Mouse (Mus musculus) C2C12 (cell line): ENCODE measurements around the gene Fam45a. TPM values are rescaled to one million over a fixed set of nuclear protein-coding genes. Genes with fewer than 3 reads are reported as not detected.

Experiments
- H3K27me3 ChIP-seq: one replicate; pipeline ENCODE4 v1.6.1; 2011; ENCODE audit not compliant: control insufficient read depth, insufficient read depth, insufficient read length
- H3K36me3 ChIP-seq: one replicate; pipeline ENCODE4 v1.6.1; 2011; ENCODE audit not compliant: control insufficient read depth, insufficient read depth
- H3K4me3 ChIP-seq: one replicate; pipeline ENCODE4 v1.5.1; 2011; ENCODE audit warnings: mild to moderate bottlenecking, control low read depth; ENCODE audit not compliant: poor library complexity, insufficient read depth, severe bottlenecking
- H3K79me2 ChIP-seq: one replicate; pipeline ENCODE4 v1.6.1; 2011; ENCODE audit not compliant: control insufficient read depth, insufficient read depth
- H3K79me3 ChIP-seq: one replicate; pipeline ENCODE4 v1.6.1; 2011; ENCODE audit warnings: low read depth, control low read depth
- H3ac ChIP-seq: one replicate; pipeline ENCODE3; 2011; ENCODE audit warnings: low read depth; ENCODE audit not compliant: control insufficient read depth, insufficient read length
- CEBPB ChIP-seq: IDR thresholded peaks from one replicate; pipeline ENCODE4 v1.6.1; 2011; ENCODE audit warnings: low read depth, mild to moderate bottlenecking, control low read depth, moderate library complexity
- CTCF ChIP-seq: IDR thresholded peaks from one replicate; pipeline ENCODE4 v1.5.1; 2011; ENCODE audit not compliant: control insufficient read depth, insufficient read depth, insufficient read length
- FOSL1 ChIP-seq: IDR thresholded peaks from one replicate; pipeline ENCODE4 v1.8.0; 2011; ENCODE audit warnings: mild to moderate bottlenecking, low read length; ENCODE audit not compliant: poor library complexity, insufficient read depth, severe bottlenecking
- MAX ChIP-seq: IDR thresholded peaks from one replicate; pipeline ENCODE4 v1.6.1; 2011; ENCODE audit warnings: mild to moderate bottlenecking, control low read depth
- MYOD1 ChIP-seq: IDR thresholded peaks from one replicate; pipeline ENCODE4 v1.6.1; 2011; ENCODE audit warnings: low read depth; ENCODE audit not compliant: control insufficient read depth, insufficient read length
- MYOG ChIP-seq: IDR thresholded peaks from one replicate; pipeline ENCODE4 v1.6.1; 2011; ENCODE audit not compliant: control insufficient read depth, insufficient read length; ENCODE audit errors: extremely low read depth
- USF1 ChIP-seq: IDR thresholded peaks from one replicate; pipeline ENCODE4 v1.6.1; 2011; ENCODE audit warnings: low read depth, mild to moderate bottlenecking, control low read depth, moderate library complexity
- polyA plus RNA-seq: library from polyadenylated mRNA; unstranded; fragments of >200 nt; fragmentation: generic; extraction: Trizol; gene quantifications from one replicate; pipeline ENCODE4 v1.2.1, GENCODE M21; 2012; ENCODE audit warnings: missing spikeins

The Fam45a gene
- polyA plus RNA-seq, 1 experiment, result 8.5 TPM

DNA sequence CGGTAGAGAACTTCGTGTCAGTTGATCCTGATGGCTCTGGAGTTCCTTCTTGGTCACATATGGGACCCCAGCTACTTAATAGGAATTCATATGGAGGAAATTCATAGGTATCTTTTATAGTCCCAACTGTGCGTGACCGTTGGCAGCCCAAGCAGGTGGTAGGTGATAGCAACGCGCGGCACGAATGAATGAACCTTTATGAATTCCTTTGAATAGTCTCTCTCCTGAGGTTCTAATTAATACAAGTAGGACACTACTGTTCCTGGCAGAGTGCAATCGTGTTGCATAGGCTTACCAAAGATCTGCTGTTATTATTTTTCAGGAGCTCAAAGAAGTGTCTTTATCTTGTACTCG lies 628 bp downstream of the Fam45a start:
- Histone ChIP-seq H3K27me3 (no peaks in the 10 kb centered on the region), H3K79me2 (peaks cover 15% of the 10 kb centered on the region), H3ac (peak overlapping the region; percentile 67), H3K4me3 (peak overlapping the region; percentile 56), H3K79me3 (peaks cover 6% of the 10 kb centered on the region), H3K36me3 (peaks cover 6% of the 10 kb centered on the region)
- TF ChIP-seq CEBPB (no peak), USF1 (no peak), MYOD1 (no peak), MAX (no peak), FOSL1 (no peak), MYOG (no peak), CTCF (no peak)

DNA sequence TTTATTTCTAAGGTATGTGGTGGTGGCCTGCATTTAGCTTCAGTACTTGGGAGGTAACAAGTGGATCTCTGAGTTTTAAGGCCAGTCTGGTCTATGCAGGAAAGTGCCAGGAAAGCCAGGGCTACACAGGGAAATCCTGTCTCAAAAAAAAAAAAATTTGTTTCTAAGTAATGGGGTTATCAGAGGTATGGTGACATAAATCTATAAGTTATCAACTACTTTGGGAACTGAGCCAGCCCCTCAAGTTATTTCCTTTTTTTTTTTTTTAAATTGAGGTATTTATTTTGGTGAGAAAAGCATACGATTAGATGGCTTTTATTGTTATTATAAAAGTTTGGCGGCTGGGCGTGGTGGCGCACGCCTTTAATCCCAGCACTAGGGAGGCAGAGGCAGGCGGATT lies 1.7 kb downstream of the Fam45a start:
- no peak overlapping the region for H3ac ChIP-seq
- H3K36me3 ChIP-seq, result peaks cover 14% of the 10 kb centered on the region
- TF ChIP-seq MYOG, result no peak
- no peak for TF ChIP-seq CEBPB
- no peak for TF ChIP-seq USF1
- no peak for TF ChIP-seq MYOD1
- TF ChIP-seq FOSL1, result no peak
- TF ChIP-seq MAX, result no peak
- no peak for TF ChIP-seq CTCF
- no peak overlapping the region for H3K4me3 ChIP-seq
- peaks cover 6% of the 10 kb centered on the region for H3K79me3 ChIP-seq
- no peaks in the 10 kb centered on the region for H3K27me3 ChIP-seq
- H3K79me2 ChIP-seq, result peaks cover 15% of the 10 kb centered on the region

- TF ChIP-seq USF1 (no peak), FOSL1 (no peak), CTCF (no peak), MYOD1 (no peak), MAX (no peak), MYOG (no peak), CEBPB (no peak)
- H3K79me2 ChIP-seq, result no peaks in the 10 kb centered on the region
- no peak overlapping the region for H3ac ChIP-seq
- no peak overlapping the region for H3K4me3 ChIP-seq
- H3K27me3 ChIP-seq, result no peaks in the 10 kb centered on the region
- peaks cover 30% of the 10 kb centered on the region for H3K36me3 ChIP-seq
- no peaks in the 10 kb centered on the region for H3K79me3 ChIP-seq
These were observed 7.3 kb downstream of the Fam45a start for GRCm38 (mm10) chr19:60818677-60819076.

DNA sequence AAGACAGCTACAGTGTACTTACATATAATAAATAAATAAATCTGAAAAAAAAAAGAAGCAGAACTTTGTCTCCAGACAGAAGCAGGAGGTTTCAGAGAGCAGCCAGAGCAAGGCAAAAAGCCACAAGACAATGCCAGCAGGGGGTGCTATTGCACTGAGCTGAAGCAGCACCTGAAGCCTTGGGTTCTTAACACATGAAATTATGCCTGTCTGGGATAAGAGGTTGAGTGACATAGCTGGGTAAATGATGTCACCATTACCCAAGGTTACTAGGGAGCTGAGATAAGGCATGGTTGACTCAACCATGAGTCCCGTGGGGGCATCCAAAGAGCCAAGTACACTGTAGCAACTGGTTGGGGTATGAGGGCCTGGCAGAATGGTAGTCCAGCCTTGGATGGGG lies 26.4 kb downstream of the Fam45a start:
- H3K79me3 ChIP-seq, result no peaks in the 10 kb centered on the region
- TF ChIP-seq MAX, result no peak
- TF ChIP-seq USF1, result no peak
- no peak for TF ChIP-seq CTCF
- no peak for TF ChIP-seq CEBPB
- TF ChIP-seq MYOG, result no peak
- no peak for TF ChIP-seq MYOD1
- H3K27me3 ChIP-seq, result no peaks in the 10 kb centered on the region
- H3ac ChIP-seq, result no peak overlapping the region
- peaks cover 40% of the 10 kb centered on the region for H3K36me3 ChIP-seq
- H3K4me3 ChIP-seq, result no peak overlapping the region
- H3K79me2 ChIP-seq, result no peaks in the 10 kb centered on the region

- Histone ChIP-seq H3K4me3 (no peak overlapping the region), H3K27me3 (no peaks in the 10 kb centered on the region), H3K36me3 (peaks cover 9% of the 10 kb centered on the region), H3K79me2 (no peaks in the 10 kb centered on the region), H3K79me3 (no peaks in the 10 kb centered on the region), H3ac (no peak overlapping the region)
- TF ChIP-seq MYOG (no peak), MAX (no peak), CEBPB (no peak), MYOD1 (no peak), FOSL1 (no peak), USF1 (no peak), CTCF (no peak)
These were observed 31.9 kb downstream of the Fam45a start for GRCm38 (mm10) chr19:60843324-60843723.

DNA sequence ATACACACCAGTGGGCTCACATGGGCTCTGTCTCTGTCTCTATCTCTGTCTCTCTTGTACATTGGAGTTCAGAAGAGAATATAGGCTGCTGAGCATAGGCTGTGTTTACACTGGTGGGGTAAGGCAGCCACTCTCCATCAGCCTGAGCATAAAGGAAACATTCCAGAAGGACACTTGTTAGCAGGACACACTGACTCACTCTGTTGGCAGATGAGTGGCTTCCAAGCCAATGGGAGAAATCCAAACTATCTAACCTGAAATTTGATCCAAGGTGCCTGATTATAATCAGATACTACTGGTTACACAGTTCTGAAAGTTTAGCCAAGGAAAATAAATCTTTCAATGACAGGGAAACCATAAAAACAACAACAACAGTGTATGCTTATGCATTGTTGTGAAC lies 34.3 kb downstream of the Fam45a start:
- Histone ChIP-seq H3ac (no peak overlapping the region), H3K79me3 (no peaks in the 10 kb centered on the region), H3K4me3 (no peak overlapping the region), H3K36me3 (peaks cover 7% of the 10 kb centered on the region), H3K27me3 (no peaks in the 10 kb centered on the region), H3K79me2 (no peaks in the 10 kb centered on the region)
- TF ChIP-seq FOSL1 (no peak), CEBPB (no peak), MAX (no peak)
